Mouse (Mus musculus) forebrain, embryonic 12.5 days (tissue): Measurements from ENCODE around the gene Olfr1122. TPM values are rescaled to one million over a fixed set of nuclear protein-coding genes. Genes with fewer than 3 reads are reported as not detected.
"Not testable (repeated sequence)": the region's sequence is repeated elsewhere in the genome, so short reads cannot be mapped to it uniquely, and the experiment has no call there.

ENCODE experiments used
- ATAC-seq: fragments of 200-750 bp; cut with Nextera tagmentation; 2 replicates; pipeline ENCODE4 v1.8.0; 2017; ENCODE audit warnings: moderate TSS enrichment; ENCODE audit not compliant: low FRiP score
- H3K27ac ChIP-seq: fragments of 300-500 bp; sonication (generic); 2 replicates; pipeline ENCODE4 v1.5.1; 2016; ENCODE audit warnings: mild to moderate bottlenecking
- H3K27me3 ChIP-seq: fragments of 300-500 bp; sonication (generic); 2 replicates; pipeline ENCODE4 v1.6.1; 2016; ENCODE audit warnings: mild to moderate bottlenecking
- H3K36me3 ChIP-seq: fragments of 300-500 bp; sonication (generic); replicated peaks from 2 replicates; pipeline ENCODE4 v1.6.1; 2016; ENCODE audit warnings: mild to moderate bottlenecking
- H3K4me1 ChIP-seq: fragments of 300-500 bp; sonication (generic); 2 replicates; pipeline ENCODE4 v1.6.1; 2016
- H3K4me2 ChIP-seq: fragments of 300-500 bp; sonication (generic); 2 replicates; pipeline ENCODE4 v1.6.1; 2016; ENCODE audit warnings: mild to moderate bottlenecking, moderate library complexity
- H3K4me3 ChIP-seq: fragments of 300-500 bp; sonication (generic); replicated peaks from 2 replicates; pipeline ENCODE4 v1.5.1; 2016; ENCODE audit warnings: mild to moderate bottlenecking
- H3K9ac ChIP-seq: fragments of 300-500 bp; sonication (generic); 2 replicates; pipeline ENCODE4 v1.6.1; 2016; ENCODE audit warnings: mild to moderate bottlenecking
- H3K9me3 ChIP-seq: fragments of 300-500 bp; sonication (generic); 2 replicates; pipeline ENCODE4 v1.6.1; 2016
- WGBS: fragments of 180-500 bp; shearing (Covaris S2); methylation state at CpG from one replicate; pipeline ENCODE4 v1.1.7; 2016; 5-methylcytosine and 5-hydroxymethylcytosine counted together
- polyA plus RNA-seq: library from polyadenylated mRNA; unstranded; fragments of >200 nt; fragmentation: Nextera tagmentation; extraction: Ambion mirVana; gene quantifications from 2 replicates; pipeline ENCODE4 v1.2.1, GENCODE M21; 2016

Olfr1122 gene
- not detected in 2 replicates for polyA plus RNA-seq

DNA sequence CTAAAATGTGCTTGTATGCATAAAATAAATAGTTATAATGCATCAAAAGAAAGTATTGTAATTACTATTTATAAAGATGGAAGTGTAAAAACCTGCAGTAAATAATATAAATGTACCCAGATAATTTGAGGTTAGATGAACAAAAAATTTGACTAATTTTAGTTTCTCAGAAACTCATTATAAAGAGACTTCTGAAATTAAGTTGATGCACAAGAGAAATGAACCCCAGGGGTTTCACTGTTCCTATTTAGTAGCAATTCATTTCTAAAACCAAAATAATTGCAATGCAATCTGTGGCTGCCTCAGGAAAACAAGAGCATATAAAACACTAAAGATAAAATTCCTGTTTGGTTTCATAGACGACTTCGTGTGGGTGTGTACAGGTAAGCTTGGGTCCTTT lies at the start of gene Olfr1122:
Olfr1122 (plus strand) TSS at position 301 of the 400 bp plus-strand sequence.
- Histone ChIP-seq H3K9ac (no peak within 1 kb of the TSS), H3K27ac (no peak within 1 kb of the TSS), H3K27me3 (no peaks in the 10 kb centered on the region), H3K9me3 (no peaks in the 10 kb centered on the region), H3K36me3 (no peaks in the 10 kb centered on the region), H3K4me1 (no peaks in the 10 kb centered on the region), H3K4me2 (no peak within 1 kb of the TSS), H3K4me3 (no peak within 1 kb of the TSS)
- WGBS = 86% methylated on average over 2 of the region's 2 CpGs
- ATAC-seq = no peak

DNA sequence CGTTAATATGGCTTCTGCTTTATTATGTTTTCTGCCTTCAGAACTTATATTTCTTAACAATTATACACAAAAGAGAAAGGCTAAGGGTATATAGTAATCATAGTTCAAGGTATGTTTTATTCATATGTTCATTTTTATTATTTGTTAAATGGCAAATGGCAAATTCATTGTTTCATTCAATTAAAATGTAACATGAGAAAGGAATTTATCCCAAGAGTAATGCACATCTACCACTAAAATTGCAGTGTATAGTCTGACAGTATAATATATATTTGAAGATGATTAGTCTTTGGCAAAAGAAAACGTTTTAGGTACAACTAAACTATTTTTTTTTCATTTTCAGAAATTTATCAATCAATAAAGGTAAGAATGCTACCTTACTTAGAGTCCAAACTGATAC lies 31.1 kb upstream of the Olfr1122 start, which contains the start of gene Olfr1120:
Olfr1120 (plus strand) TSS at position 301 of the 400 bp plus-strand sequence.
- Histone ChIP-seq H3K9me3 (no peaks in the 10 kb centered on the region), H3K9ac (no peak within 1 kb of the TSS), H3K27me3 (no peaks in the 10 kb centered on the region), H3K27ac (no peak within 1 kb of the TSS), H3K4me2 (no peak within 1 kb of the TSS), H3K36me3 (no peaks in the 10 kb centered on the region), H3K4me1 (no peaks in the 10 kb centered on the region), H3K4me3 (no peak within 1 kb of the TSS)
- WGBS = 70% methylated on average over 2 of the region's 2 CpGs
- no peak for ATAC-seq

- not testable (repeated sequence) for H3K4me1 ChIP-seq, H3K27me3 ChIP-seq, H3K9me3 ChIP-seq, H3K9ac ChIP-seq, H3K4me3 ChIP-seq, H3K36me3 ChIP-seq, ATAC-seq, H3K4me2 ChIP-seq, H3K27ac ChIP-seq
- WGBS = 93% methylated on average over 2 of the region's 2 CpGs
Measured at GRCm38 (mm10) chr2:87360121-87360520, 25.5 kb upstream of the Olfr1122 start.

DNA sequence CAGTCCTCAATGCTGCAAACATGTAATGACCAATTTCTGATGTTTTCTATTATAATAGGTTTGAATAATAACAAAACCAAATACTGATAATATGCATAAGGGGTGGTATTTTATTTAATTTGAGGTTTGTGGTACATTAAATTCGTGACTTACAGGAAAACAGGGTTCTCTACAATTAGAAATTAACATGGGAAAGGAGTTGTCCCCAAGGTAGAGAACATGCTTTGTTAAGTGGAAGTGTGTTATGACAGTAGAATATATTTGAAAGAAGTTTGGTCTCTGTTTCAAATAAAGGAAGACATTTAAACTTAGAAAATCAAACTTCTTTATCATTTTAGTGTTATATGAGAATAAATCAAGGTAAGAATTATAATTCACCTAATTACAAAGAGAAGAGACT lies 16.1 kb upstream of the Olfr1122 start, which contains the start of gene Olfr1121:
Olfr1121 (plus strand) TSS at position 301 of the 400 bp plus-strand sequence.
- 49% methylated on average over 1 of the region's 1 CpGs for WGBS
- Histone ChIP-seq H3K9me3 (no peaks in the 10 kb centered on the region), H3K27me3 (no peaks in the 10 kb centered on the region), H3K4me2 (no peak within 1 kb of the TSS), H3K4me3 (no peak within 1 kb of the TSS), H3K4me1 (no peaks in the 10 kb centered on the region), H3K36me3 (no peaks in the 10 kb centered on the region), H3K27ac (no peak within 1 kb of the TSS), H3K9ac (no peak within 1 kb of the TSS)
- no peak for ATAC-seq

DNA sequence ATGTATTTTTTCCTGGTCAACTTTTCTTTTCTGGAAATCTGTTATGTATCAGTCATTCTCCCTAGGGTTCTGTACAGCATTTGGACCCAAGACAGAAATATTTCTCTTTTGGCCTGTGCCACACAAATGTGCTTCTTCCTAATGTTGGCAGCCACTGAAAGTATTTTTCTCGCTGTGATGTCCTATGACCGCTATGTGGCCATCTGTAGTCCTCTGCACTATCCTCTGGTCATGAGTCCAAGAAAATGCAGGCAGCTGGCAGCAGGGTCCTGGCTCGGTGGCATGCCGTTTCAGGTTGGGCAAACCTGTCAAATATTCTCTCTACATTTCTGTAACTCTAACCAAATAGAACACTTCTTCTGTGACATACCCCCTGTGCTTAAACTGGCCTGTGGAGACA lies 13.9 kb upstream of the Olfr1122 start:
- ATAC-seq = no peak
- Histone ChIP-seq H3K9ac (no peak overlapping the region), H3K9me3 (no peaks in the 10 kb centered on the region), H3K36me3 (no peaks in the 10 kb centered on the region), H3K27me3 (no peaks in the 10 kb centered on the region), H3K4me3 (no peak overlapping the region), H3K27ac (no peak overlapping the region), H3K4me2 (no peak overlapping the region), H3K4me1 (no peaks in the 10 kb centered on the region)
- WGBS = 93% methylated on average over 4 of the region's 4 CpGs

GRCm38 (mm10) chr2:87383935-87384334 lies 1.7 kb upstream of the Olfr1122 start:
- no peak overlapping the region for H3K27ac ChIP-seq
- H3K36me3 ChIP-seq = no peaks in the 10 kb centered on the region
- H3K4me1 ChIP-seq = no peaks in the 10 kb centered on the region
- H3K9me3 ChIP-seq = no peaks in the 10 kb centered on the region
- no peak for ATAC-seq
- WGBS = 88% methylated on average over 2 of the region's 2 CpGs
- no peaks in the 10 kb centered on the region for H3K27me3 ChIP-seq
- H3K4me2 ChIP-seq = no peak overlapping the region
- H3K9ac ChIP-seq = no peak overlapping the region
- H3K4me3 ChIP-seq = no peak overlapping the region

DNA sequence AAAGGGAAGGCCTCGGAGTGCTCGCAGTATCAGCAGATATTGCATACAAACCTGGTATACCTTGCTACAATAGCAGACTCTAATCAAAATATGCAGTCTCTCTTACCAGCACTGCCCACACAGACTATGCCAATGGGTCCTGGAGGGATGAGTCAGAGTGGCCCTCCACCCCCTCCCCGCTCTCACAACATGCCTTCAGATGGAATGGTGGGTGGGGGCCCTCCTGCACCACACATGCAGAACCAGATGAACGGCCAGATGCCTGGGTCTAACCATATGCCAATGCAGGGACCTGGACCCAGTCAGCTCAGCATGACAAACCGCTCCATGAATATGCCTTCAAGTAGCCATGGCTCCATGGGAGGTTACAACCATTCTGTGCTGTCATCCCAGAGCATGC lies 8.0 kb downstream of the Olfr1122 start:
- WGBS = 91% methylated on average over 5 of the region's 5 CpGs
- not testable (repeated sequence) for H3K4me1 ChIP-seq, H3K4me2 ChIP-seq, H3K36me3 ChIP-seq, H3K4me3 ChIP-seq, H3K9ac ChIP-seq, H3K9me3 ChIP-seq, H3K27ac ChIP-seq, H3K27me3 ChIP-seq
- ATAC-seq = 0 out of 2 replicates have a peak, but pooled peaks have one; percentile 30

- not testable (repeated sequence) for H3K4me2 ChIP-seq, H3K4me3 ChIP-seq, ATAC-seq, H3K9ac ChIP-seq, H3K9me3 ChIP-seq, H3K36me3 ChIP-seq, H3K4me1 ChIP-seq, H3K27me3 ChIP-seq, H3K27ac ChIP-seq
- WGBS = 92% methylated on average over 7 of the region's 7 CpGs
Measured at GRCm38 (mm10) chr2:87394686-87395085, 9.0 kb downstream of the Olfr1122 start.

GRCm38 (mm10) chr2:87416335-87416734 lies 30.7 kb downstream of the Olfr1122 start, which contains the start of gene Olfr1123:
TSS of gene Olfr1123 (plus strand) at chr2:87416635.
- no peak for ATAC-seq
- Histone ChIP-seq H3K9ac (no peak within 1 kb of the TSS), H3K27ac (no peak within 1 kb of the TSS), H3K9me3 (no peaks in the 10 kb centered on the region), H3K27me3 (no peaks in the 10 kb centered on the region), H3K4me1 (no peaks in the 10 kb centered on the region), H3K4me3 (no peak within 1 kb of the TSS), H3K4me2 (no peak within 1 kb of the TSS), H3K36me3 (no peaks in the 10 kb centered on the region)
- 89% methylated on average over 1 of the region's 1 CpGs for whole genome bisulfite sequencing

- Histone ChIP-seq H3K36me3 (no peaks in the 10 kb centered on the region), H3K9ac (no peak within 1 kb of the TSS), H3K4me1 (no peaks in the 10 kb centered on the region), H3K4me3 (no peak within 1 kb of the TSS), H3K27me3 (no peaks in the 10 kb centered on the region), H3K9me3 (no peaks in the 10 kb centered on the region), H3K4me2 (no peak within 1 kb of the TSS), H3K27ac (no peak within 1 kb of the TSS)
- no peak for ATAC-seq
- WGBS = 90% methylated on average over 1 of the region's 1 CpGs
Measured at GRCm38 (mm10) chr2:87429975-87430374, 44.3 kb downstream of the Olfr1122 start, which contains the start of gene Olfr1124. TSS of gene Olfr1124 (plus strand) at chr2:87430275.

DNA sequence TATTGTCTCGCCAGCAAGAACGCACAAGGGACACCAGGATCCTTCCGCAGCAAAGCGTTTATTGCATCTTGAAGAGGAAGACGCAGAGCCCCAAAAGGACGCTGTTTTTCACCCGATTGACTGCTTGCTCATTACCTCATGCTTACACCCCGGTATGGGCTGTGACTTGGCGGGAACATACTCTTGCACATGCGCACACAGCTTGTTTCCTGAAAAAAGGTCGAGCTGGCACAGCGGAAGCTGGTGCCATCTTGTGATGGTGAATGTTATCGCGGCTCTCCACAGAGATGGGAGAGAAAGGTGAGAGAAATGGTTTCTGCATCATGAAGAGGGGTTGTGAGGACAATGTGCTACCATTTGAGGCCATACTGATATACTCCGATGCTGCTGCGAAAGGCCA lies 52.1 kb downstream of the Olfr1122 start:
- Histone ChIP-seq H3K4me1 (no peaks in the 10 kb centered on the region), H3K27ac (no peak overlapping the region), H3K4me3 (no peak overlapping the region), H3K36me3 (no peaks in the 10 kb centered on the region), H3K9me3 (no peaks in the 10 kb centered on the region), H3K4me2 (no peak overlapping the region), H3K9ac (no peak overlapping the region), H3K27me3 (no peaks in the 10 kb centered on the region)
- no peak for ATAC-seq
- WGBS = 93% methylated on average over 16 of the region's 16 CpGs
